Comparison of ENCODE assay signal across 24 mouse cellular contexts in genomic region chr11:82949036-82949435, GRCm38 (mm10). TPM values are rescaled to one million over a fixed set of nuclear protein-coding genes. Genes with fewer than 3 reads are reported as not detected.
DNase-seq lines count a peak whose midpoint lies in the region; ATAC-seq and TF ChIP-seq lines count a peak whose summit lies in the region.
"Had no signal": no experiment of that assay in that cellular context is flagged by ENCODE, and none has a peak within 500 bp of the region (broad histone marks: within the 10 kb centered on the region; RNA-seq: fewer than 3 reads in every experiment).

No protein-coding gene starts in this region.

- no peaks in the 10 kb centered on the region for H3K4me1 ChIP-seq in liver, adult 2 months (ENCODE audit: control insufficient read depth, insufficient read depth, low read length)
- peaks cover 5% of the 10 kb centered on the region; the same call in 1 of the 2 replicates for H3K4me1 ChIP-seq in liver, postnatal 0 days (ENCODE audit: insufficient read depth)
- H3K4me1 ChIP-seq in small intestine, adult 2 months (ENCODE audit: control insufficient read depth, insufficient read depth, insufficient read length, low read length): peaks cover 4% of the 10 kb centered on the region; the same call in 1 of the 2 replicates
- peaks cover 6% of the 10 kb centered on the region; the same call in 1 of the 2 replicates for H3K4me1 ChIP-seq in midbrain, embryonic 13.5 days (replicated peaks)

- H3K4me3 ChIP-seq in liver, adult 2 months (ENCODE audit: insufficient read depth, low read depth, low read length): no peak overlapping the region
- no peak overlapping the region for H3K4me3 ChIP-seq in liver, postnatal 0 days (ENCODE audit: low read depth, low read length)
- no peak overlapping the region for H3K4me3 ChIP-seq in small intestine, adult 2 months (ENCODE audit: low read depth, low read length)
- H3K4me3 ChIP-seq in midbrain, embryonic 13.5 days (replicated peaks): no peak overlapping the region
- H3K4me3 ChIP-seq: embryonic facial prominence, embryonic 10.5 days; layer of hippocampus, adult 2 months; left cerebral cortex, adult 2 months; limb, embryonic 12.5 days; midbrain, embryonic 15.5 days had no signal

- 75% methylated on average over 9 of the region's 9 CpGs for WGBS in liver, adult 2 months
- 61% methylated on average over 9 of the region's 9 CpGs for WGBS in liver, postnatal 0 days (ENCODE audit: insufficient replicate concordance)
- WGBS in small intestine, adult 2 months: 76% methylated on average over 9 of the region's 9 CpGs
- WGBS in midbrain, embryonic 13.5 days: 88% methylated on average over 9 of the region's 9 CpGs

- intact Hi-C loops in heart, postnatal 10 days (cut with DNase I): no loop called here

- TF ChIP-seq POLR2A in liver, adult 2 months (IDR thresholded peaks at IDR 0.05; ENCODE audit: extremely low read depth, insufficient read depth, low read length): no peak
- no peak for TF ChIP-seq POLR2A in small intestine, adult 2 months (IDR thresholded peaks at IDR 0.05; ENCODE audit: low read depth, low read length)

- H3K4me2 ChIP-seq in liver, postnatal 0 days (ENCODE audit: low read depth, low read length): no peak overlapping the region
- no peak overlapping the region for H3K4me2 ChIP-seq in midbrain, embryonic 13.5 days (replicated peaks)
- H3K4me2 ChIP-seq: limb, embryonic 12.5 days; midbrain, embryonic 15.5 days had no signal

- peak; percentile 55 to 74 for DNase-seq in heart, adult 18-20 months
- DNase-seq in heart, postnatal 10 days: no peak
- DNase-seq in liver, adult 2 months (ENCODE audit: extremely low read depth, low read depth, low spot score): no peak
- no peak for DNase-seq in liver, postnatal 0 days
- peak; percentile 25 to 57 for DNase-seq in lung, adult 18-20 months
- no peak for DNase-seq in spleen, adult 18-20 months
- DNase-seq: adrenal gland, adult 8-10 months; cerebellum, adult 11-12 months; right cerebral cortex, postnatal 4 days; thymus, adult 2 months had no signal

- H3K9ac ChIP-seq in liver, adult 2 months (ENCODE audit: low read depth, low read length): no peak overlapping the region
- no peak overlapping the region for H3K9ac ChIP-seq in liver, postnatal 0 days (replicated peaks)
- no peak overlapping the region for H3K9ac ChIP-seq in midbrain, embryonic 13.5 days (replicated peaks)
- H3K9ac ChIP-seq: limb, embryonic 12.5 days; liver, embryonic 14.5 days; midbrain, embryonic 15.5 days had no signal

- H3K79me2 ChIP-seq in liver, adult 2 months (ENCODE audit: control insufficient read depth, insufficient read depth, low read length): no peaks in the 10 kb centered on the region

- H3K27ac ChIP-seq in liver, adult 2 months (replicated peaks; ENCODE audit: insufficient read depth, low read depth, low read length): peak overlapping the region; percentile 79
- no peak overlapping the region for H3K27ac ChIP-seq in liver, postnatal 0 days (ENCODE audit: low read depth)
- H3K27ac ChIP-seq in small intestine, adult 2 months (ENCODE audit: insufficient read depth, low read depth, low read length): peak overlapping the region; percentile 51; the same call in 1 of the 2 replicates
- no peak overlapping the region for H3K27ac ChIP-seq in midbrain, embryonic 13.5 days
- H3K27ac ChIP-seq: embryonic facial prominence, embryonic 10.5 days; layer of hippocampus, adult 2 months; left cerebral cortex, adult 2 months; limb, embryonic 12.5 days; liver, embryonic 14.5 days; midbrain, embryonic 15.5 days had no signal

- H3K36me3 ChIP-seq in liver, adult 2 months (ENCODE audit: control insufficient read depth, insufficient read depth, low read length): no peaks in the 10 kb centered on the region
- no peaks in the 10 kb centered on the region for H3K36me3 ChIP-seq in liver, postnatal 0 days (replicated peaks; ENCODE audit: insufficient read depth, low read length)
- no peaks in the 10 kb centered on the region for H3K36me3 ChIP-seq in small intestine, adult 2 months (ENCODE audit: control insufficient read depth, insufficient read depth, low read length)
- no peaks in the 10 kb centered on the region for H3K36me3 ChIP-seq in midbrain, embryonic 13.5 days
- H3K36me3 ChIP-seq: embryonic facial prominence, embryonic 10.5 days; limb, embryonic 12.5 days; midbrain, embryonic 15.5 days had no signal

- H3K9me3 ChIP-seq in liver, postnatal 0 days (ENCODE audit: low read length): no peaks in the 10 kb centered on the region
- H3K9me3 ChIP-seq in midbrain, embryonic 13.5 days: no peaks in the 10 kb centered on the region
- H3K9me3 ChIP-seq: embryonic facial prominence, embryonic 10.5 days; limb, embryonic 12.5 days; midbrain, embryonic 15.5 days had no signal

- H3K27me3 ChIP-seq in liver, adult 2 months (ENCODE audit: control insufficient read depth, insufficient read depth, low read length): no peaks in the 10 kb centered on the region; the same call in 1 of the 2 replicates
- peaks cover 27% of the 10 kb centered on the region for H3K27me3 ChIP-seq in liver, postnatal 0 days (ENCODE audit: insufficient read depth, low read length)
- peaks cover 11% of the 10 kb centered on the region for H3K27me3 ChIP-seq in small intestine, adult 2 months (ENCODE audit: control insufficient read depth, insufficient read depth, low read length)
- peaks cover 53% of the 10 kb centered on the region for H3K27me3 ChIP-seq in midbrain, embryonic 13.5 days

- TF ChIP-seq CTCF in liver, adult 2 months (IDR thresholded peaks at IDR 0.05; ENCODE audit: low read depth, low read length): no peak
- no peak for TF ChIP-seq CTCF in liver, postnatal 0 days (IDR thresholded peaks at IDR 0.05; ENCODE audit: low read depth)
- TF ChIP-seq CTCF in small intestine, adult 2 months (IDR thresholded peaks at IDR 0.05; ENCODE audit: extremely low read depth, insufficient read length, insufficient replicate concordance, low read depth, low read length): no peak

- no peak for ATAC-seq in liver, postnatal 0 days
- ATAC-seq in midbrain, embryonic 13.5 days: no peak
- ATAC-seq: forebrain, embryonic 14.5 days; midbrain, embryonic 15.5 days had no signal

- TF ChIP-seq EP300 in liver, postnatal 0 days (IDR thresholded peaks at IDR 0.05; ENCODE audit: low read depth): no peak

RNA-seq across cellular contexts. Expression of gene Slfn5, which starts 2.1 kb away (rescaled TPM):
- total RNA-seq in heart, adult 18-20 months (2021): 10 to 100 TPM; 50.5 to 65.6 TPM
- 10 to 100 TPM; 70.4 to 70.6 TPM for total RNA-seq in heart, postnatal 10 days (2021)
- 9.5 and 12.0 TPM in 2 replicates for total RNA-seq in liver, adult 2 months (2014; rRNA removed)
- polyA plus RNA-seq in liver, adult 2 months (2012; rRNA removed): 0.83 and 1.3 TPM in 2 replicates
- 4.5 and 5.1 TPM in 2 replicates for polyA plus RNA-seq in liver, postnatal 0 days (2015; fragmentation: Nextera tagmentation; extraction: Ambion mirVana)
- 0.34 and 0.95 TPM in 2 replicates for polyA plus RNA-seq in small intestine, adult 2 months (2012; rRNA removed)
- polyA plus RNA-seq in midbrain, embryonic 13.5 days (2015; fragmentation: Nextera tagmentation; extraction: Ambion mirVana): 0.57 and 0.93 TPM in 2 replicates

RNA-seq across cellular contexts. Expression of gene Unc45b, which starts 38.7 kb away (rescaled TPM):
- 100 to 1,000 TPM; 185 to 201 TPM for total RNA-seq in heart, adult 18-20 months (2021)
- 100 to 1,000 TPM; 161 to 177 TPM for total RNA-seq in heart, postnatal 10 days (2021)
- 0.46 and 0.81 TPM in 2 replicates for total RNA-seq in liver, adult 2 months (2014; rRNA removed)
- 0.32 TPM in 2 replicates for polyA plus RNA-seq in liver, adult 2 months (2012; rRNA removed)
- polyA plus RNA-seq in liver, postnatal 0 days (2015; fragmentation: Nextera tagmentation; extraction: Ambion mirVana): 1.6 TPM in 2 replicates
- polyA plus RNA-seq in small intestine, adult 2 months (2012; rRNA removed): 1.0 and 1.7 TPM in 2 replicates
- polyA plus RNA-seq in midbrain, embryonic 13.5 days (2015; fragmentation: Nextera tagmentation; extraction: Ambion mirVana): 0.59 and 0.93 TPM in 2 replicates
- total RNA-seq: neutrophil, adult 5-6 weeks had no signal

RNA-seq across cellular contexts. Expression of gene Nle1, which starts 40.8 kb away (rescaled TPM):
- total RNA-seq in heart, adult 18-20 months (2021): 10 to 100 TPM; 11.7 to 12.4 TPM
- total RNA-seq in heart, postnatal 10 days (2021): 10 to 100 TPM; 11.2 to 13.8 TPM
- 2.3 and 2.6 TPM in 2 replicates for total RNA-seq in liver, adult 2 months (2014; rRNA removed)
- polyA plus RNA-seq in liver, adult 2 months (2012; rRNA removed): 11.0 and 15.6 TPM in 2 replicates
- 9.1 and 9.2 TPM in 2 replicates for polyA plus RNA-seq in liver, postnatal 0 days (2015; fragmentation: Nextera tagmentation; extraction: Ambion mirVana)
- polyA plus RNA-seq in small intestine, adult 2 months (2012; rRNA removed): 20.7 and 27.1 TPM in 2 replicates
- polyA plus RNA-seq in midbrain, embryonic 13.5 days (2015; fragmentation: Nextera tagmentation; extraction: Ambion mirVana): 31.2 and 32.2 TPM in 2 replicates

RNA-seq across cellular contexts. Expression of gene Slfn9, which starts 42.6 kb away (rescaled TPM):
- total RNA-seq in heart, adult 18-20 months (2021): under 1 TPM; 0.69 to 0.87 TPM
- 1 to 10 TPM; 5.6 to 6.9 TPM for total RNA-seq in heart, postnatal 10 days (2021)
- 2.7 and 3.1 TPM in 2 replicates for total RNA-seq in liver, adult 2 months (2014; rRNA removed)
- 0.20 and 0.25 TPM in 2 replicates for polyA plus RNA-seq in liver, adult 2 months (2012; rRNA removed)
- 1.8 and 2.2 TPM in 2 replicates for polyA plus RNA-seq in liver, postnatal 0 days (2015; fragmentation: Nextera tagmentation; extraction: Ambion mirVana)
- 0.30 and 0.61 TPM in 2 replicates for polyA plus RNA-seq in small intestine, adult 2 months (2012; rRNA removed)
- polyA plus RNA-seq in midbrain, embryonic 13.5 days (2015; fragmentation: Nextera tagmentation; extraction: Ambion mirVana): 3.7 TPM in 2 replicates

RNA-seq across cellular contexts. Expression of gene Fndc8, which starts 57.1 kb away (rescaled TPM):
- total RNA-seq in heart, adult 18-20 months (2021): not detected
- under 1 TPM in 1 of 2 experiments, not detected in 1; 0.12 TPM for total RNA-seq in heart, postnatal 10 days (2021)
- 0.20 TPM in 1 of 2 replicates, not detected in the other for total RNA-seq in liver, adult 2 months (2014; rRNA removed)
- not detected in 2 replicates for polyA plus RNA-seq in liver, adult 2 months (2012; rRNA removed)
- polyA plus RNA-seq in liver, postnatal 0 days (2015; fragmentation: Nextera tagmentation; extraction: Ambion mirVana): 0.28 and 0.30 TPM in 2 replicates
- polyA plus RNA-seq in small intestine, adult 2 months (2012; rRNA removed): 0.13 TPM in 1 of 2 replicates, not detected in the other
- polyA plus RNA-seq in midbrain, embryonic 13.5 days (2015; fragmentation: Nextera tagmentation; extraction: Ambion mirVana): 0.48 and 0.62 TPM in 2 replicates
- total RNA-seq: gastrocnemius, postnatal 4 days; hematopoietic stem cell, adult 5-6 weeks; layer of hippocampus, adult 2 months; left cerebral cortex, adult 2 months; megakaryocyte progenitor cell, adult 5-6 weeks; neutrophil, adult 5-6 weeks had no signal
- polyA plus RNA-seq: brain, embryonic 14.5 days had no signal

Comparison
In these comparisons a context has a peak if more than half of its experiments do, and no peak if none do; other contexts are left out.
1. DNase-seq: peak in heart, adult 18-20 months (2 of 2) and lung, adult 18-20 months (2 of 2); none in heart, postnatal 10 days (0 of 2), liver, adult 2 months (single experiment), liver, postnatal 0 days (single experiment) and spleen, adult 18-20 months (0 of 2).
2. H3K27ac ChIP-seq: peak in liver, adult 2 months (single experiment) and small intestine, adult 2 months (single experiment); none in liver, postnatal 0 days (single experiment) and midbrain, embryonic 13.5 days (single experiment).